Mouse (Mus musculus) cerebellum, adult (tissue): Measurements from ENCODE around the gene Agbl1.
A peak's percentile ranks its signal among the peaks of the same experiment; 100 is the strongest.

ENCODE experiments used
- ATAC-seq: cut with Nextera tagmentation; 2 replicates; pipeline ENCODE4 v1.9.2; 2017; ENCODE audit warnings: mild to moderate bottlenecking, moderate library complexity, mixed read lengths; ENCODE audit not compliant: insufficient number of reproducible peaks, low FRiP score, low TSS enrichment

Agbl1 gene

GRCm38 (mm10) chr7:76381986-76382385 is 152.3 kb downstream of the Agbl1 start:
- no peak for ATAC-seq

GRCm38 (mm10) chr7:76389240-76389639 is 159.6 kb downstream of the Agbl1 start:
- no peak for ATAC-seq

DNA sequence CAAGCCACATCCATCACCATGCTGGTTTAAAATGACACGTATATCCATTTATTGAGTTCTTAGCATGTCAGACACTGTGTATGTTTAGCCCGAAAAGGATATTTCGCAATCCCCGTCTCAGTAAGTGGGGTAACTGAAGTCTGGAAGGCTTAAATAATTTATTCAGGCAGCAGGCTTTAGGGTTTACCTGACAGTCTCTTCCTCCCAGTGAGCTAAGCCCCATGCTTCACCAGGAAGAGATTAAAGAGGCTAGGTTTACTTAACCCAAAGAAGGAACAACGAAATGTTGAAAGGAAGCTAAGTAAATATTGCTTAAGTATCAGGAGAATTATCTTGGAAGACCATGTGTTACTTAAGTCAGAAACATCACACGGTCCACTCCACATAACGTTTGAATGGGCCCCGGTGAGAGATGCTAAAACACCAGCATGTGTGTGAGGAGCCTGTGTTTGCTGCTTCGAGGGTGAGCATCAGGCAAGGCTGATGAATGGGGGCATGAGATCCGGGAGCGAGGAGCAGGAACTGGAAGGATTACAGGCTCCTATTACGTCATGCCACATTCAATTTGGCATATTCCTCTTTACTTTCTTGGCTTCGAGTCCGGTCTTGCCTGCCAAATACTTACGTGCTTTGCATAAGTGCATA is 162.7 kb downstream of the Agbl1 start:
- no peak for ATAC-seq

GRCm38 (mm10) chr7:76392941-76393817 is 163.5 kb downstream of the Agbl1 start:
- ATAC-seq: 0 out of 2 replicates have a peak, but pooled peaks have one; percentile 42

DNA sequence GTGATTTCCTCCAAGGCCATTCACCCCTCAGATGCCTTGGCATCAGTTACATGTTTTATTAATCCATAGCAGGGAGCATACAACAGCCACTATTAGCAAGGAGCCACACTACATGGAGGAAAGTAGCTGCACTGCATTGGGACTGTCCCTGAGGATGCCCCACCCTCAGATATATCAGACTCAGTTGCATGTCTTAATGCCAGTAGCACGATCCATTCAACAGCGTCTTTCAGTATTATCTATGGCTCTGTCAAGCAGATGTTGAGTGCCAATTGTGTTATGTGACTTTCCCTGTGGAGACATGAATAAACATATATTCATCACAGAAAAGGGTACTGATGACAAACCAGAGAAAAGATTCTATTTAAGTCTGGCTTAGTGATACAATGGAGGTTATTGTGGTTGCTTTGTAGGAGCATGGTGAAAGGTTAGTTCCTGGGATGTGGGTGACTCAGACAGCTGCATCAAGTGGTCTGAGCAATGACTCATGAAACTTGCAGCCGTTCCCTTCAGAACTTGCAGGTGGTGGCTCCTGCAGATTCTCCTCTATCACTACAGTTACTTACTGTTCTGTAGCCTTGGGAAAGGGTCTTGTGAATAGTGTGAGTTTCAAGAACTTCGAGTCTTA is 178.4 kb downstream of the Agbl1 start:
- ATAC-seq: no peak

DNA sequence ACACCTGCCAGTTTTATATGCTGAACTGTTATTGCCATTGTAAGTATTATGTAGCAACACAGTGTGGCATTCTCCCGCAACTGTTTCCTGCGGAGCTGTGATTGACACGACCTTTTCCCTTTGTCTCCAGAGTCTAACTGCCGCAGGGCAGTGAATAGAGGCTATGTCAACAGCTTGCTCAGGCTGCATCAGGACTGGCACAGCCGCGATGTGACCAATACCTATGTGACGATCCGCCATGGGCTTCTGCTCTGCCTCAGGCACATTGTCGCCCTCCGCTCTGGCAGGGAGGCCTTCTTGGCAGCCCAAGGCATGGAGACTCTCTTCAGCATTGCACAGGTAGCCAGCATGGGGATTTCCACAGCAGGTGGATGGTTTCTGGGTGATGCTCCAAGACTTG is 179.3 kb downstream of the Agbl1 start:
- ATAC-seq: no peak

GRCm38 (mm10) chr7:76410403-76411180 is 180.9 kb downstream of the Agbl1 start:
- ATAC-seq: no peak

DNA sequence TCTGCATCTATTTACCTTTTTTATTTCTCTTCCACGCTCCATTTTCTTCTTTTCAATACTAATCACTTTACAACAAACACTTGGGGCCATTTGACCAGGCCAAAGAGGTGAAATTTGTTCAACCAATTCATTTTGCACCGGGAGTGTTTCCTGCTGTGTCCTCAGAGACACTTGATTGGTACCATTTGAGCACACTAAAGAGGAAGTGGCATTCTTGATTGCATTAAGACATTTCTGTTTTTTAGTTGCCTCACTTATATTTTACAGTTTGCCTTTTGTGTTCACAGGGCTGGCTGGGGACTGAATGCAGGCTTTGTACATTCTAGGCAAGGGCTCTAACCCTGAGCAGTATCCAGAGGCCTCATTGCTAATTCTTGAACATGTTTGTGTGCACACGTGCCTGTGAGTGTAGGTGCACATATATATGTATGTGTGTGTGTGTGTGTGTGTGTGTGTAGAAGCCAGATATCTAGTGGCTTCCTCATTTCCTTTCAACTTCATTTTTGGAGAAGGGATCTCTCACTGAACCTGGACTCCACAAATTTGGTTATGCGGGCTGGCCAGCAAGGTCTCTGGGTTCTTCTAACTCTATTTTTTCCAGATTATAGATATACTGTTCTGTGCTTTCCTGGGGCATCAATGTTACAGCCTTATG is 182.4 kb downstream of the Agbl1 start:
- no peak for ATAC-seq

- ATAC-seq: no peak
Measured at GRCm38 (mm10) chr7:76416084-76416597, 186.5 kb downstream of the Agbl1 start.

DNA sequence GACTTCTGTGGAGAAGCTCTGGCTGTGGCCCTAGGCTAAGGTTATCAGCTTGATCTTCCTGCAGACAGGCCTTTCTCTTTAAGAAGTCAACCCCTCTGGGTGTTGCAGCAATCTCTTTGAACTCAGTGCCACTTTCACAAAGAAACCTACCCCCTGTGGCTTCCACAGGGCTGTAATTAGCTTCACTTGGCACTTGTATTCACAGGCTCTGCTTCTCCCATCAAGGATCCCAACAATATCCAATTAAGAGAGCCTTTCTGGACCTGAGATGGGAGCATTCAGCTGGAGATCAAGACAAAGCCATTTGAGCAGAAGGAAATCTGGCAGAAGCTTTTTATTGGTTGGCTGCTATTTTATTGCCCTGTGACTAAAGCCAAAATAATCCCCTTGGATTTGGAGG is 208.9 kb downstream of the Agbl1 start:
- no peak for ATAC-seq

- ATAC-seq: no peak
Measured at GRCm38 (mm10) chr7:76438988-76439387, 209.3 kb downstream of the Agbl1 start.

DNA sequence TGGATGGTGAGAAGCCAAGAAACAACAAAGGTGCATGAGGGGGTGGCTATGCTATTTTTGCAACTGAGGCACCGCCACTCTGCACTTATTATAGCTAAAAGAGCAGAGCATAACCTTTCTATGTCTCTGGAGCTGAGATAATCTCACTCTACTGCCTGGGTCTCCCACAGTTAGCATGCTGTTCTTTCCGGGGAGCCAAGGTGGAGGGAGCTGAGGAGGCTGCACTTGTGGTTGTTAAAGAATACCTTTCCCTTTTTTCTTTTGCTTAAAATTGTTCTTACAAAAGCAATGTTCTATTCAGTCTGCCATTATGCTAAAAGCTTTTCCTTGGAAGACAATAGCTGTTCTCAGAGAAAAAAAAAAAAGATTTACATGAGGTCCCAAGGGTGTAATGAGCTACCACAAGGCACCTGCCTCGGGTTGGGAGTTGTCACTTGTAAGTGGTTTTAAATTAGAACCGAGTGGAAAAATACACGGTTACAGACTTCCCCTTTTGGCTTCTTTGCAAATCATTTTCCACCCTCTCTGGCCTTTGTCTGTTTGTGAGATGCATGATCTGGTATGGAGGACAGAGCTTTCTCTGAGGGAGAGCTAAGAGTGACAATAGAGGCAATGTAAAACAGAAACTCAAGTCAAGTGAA is 232.8 kb downstream of the Agbl1 start:
- no peak for ATAC-seq

GRCm38 (mm10) chr7:76466427-76466826 is 236.7 kb downstream of the Agbl1 start:
- no peak for ATAC-seq

DNA sequence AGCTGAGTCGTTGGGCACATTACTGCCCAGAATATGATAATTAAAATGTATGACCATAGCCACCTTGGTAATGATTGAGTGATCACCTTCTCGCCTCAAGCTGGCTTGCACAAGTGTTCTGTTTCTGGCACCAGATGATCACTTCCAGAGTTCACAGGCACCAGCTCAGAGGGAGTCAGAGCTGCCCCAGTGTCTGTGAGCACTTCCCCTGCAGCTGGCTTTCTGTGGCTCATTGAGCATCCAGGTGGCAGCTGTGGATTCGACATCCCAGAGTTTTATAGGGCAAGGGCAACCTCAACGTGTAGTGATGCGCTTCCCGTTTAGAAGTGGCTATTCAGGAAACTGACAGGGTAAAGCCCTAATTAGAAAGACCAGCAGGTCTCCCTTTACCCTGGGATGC is 244.5 kb downstream of the Agbl1 start:
- ATAC-seq: no peak

DNA sequence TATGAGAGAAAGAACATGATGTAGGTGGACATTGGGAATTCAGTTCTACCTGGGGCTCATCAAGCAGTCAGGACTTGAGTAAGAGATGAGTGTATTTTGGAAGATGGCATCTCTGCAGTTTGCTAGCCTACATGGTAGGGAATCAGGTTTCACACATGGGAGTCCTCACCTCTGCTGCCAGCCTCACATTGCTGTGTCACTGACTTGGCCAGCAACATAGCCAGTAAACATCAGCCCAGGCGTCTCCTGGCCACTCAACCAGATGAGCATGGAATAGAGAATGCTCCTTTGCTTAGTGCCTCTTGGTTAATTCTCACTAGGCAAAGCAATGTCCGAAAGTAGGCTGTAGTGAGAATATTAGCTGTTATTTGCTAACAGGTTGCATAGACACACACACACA is 255.9 kb downstream of the Agbl1 start:
- no peak for ATAC-seq

DNA sequence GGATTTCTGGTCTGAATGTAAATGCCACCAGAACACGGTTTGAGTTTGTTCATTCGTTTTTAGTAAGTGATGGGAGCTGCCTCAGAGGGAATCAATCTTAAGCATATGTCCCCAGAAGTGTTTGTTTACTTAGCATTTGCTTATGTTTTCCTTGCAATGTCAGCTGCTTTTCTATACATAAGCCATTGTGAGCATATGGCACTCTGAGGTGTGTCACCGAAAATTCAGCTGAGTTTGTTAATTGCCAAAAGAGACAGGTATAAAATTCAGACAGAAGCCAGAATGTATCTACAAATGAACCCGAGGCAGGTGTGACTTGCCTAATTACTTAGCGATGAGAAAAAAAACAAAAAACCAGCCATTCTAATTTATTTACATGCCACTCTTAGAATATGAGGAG is 257.8 kb downstream of the Agbl1 start:
- ATAC-seq: no peak

- no peak for ATAC-seq
Measured at GRCm38 (mm10) chr7:76524291-76524690, 294.6 kb downstream of the Agbl1 start.

GRCm38 (mm10) chr7:76546456-76546855 is 316.8 kb downstream of the Agbl1 start:
- no peak for ATAC-seq

GRCm38 (mm10) chr7:76547313-76547712 is 317.6 kb downstream of the Agbl1 start:
- no peak for ATAC-seq
